Mouse (Mus musculus) brain, embryonic 18.5 days (tissue): ENCODE measurements around the gene Zbtb43.

Experiments
- DNase-seq: peaks from one replicate; pipeline ENCODE4 v3.0.0-alpha.2; 2012; ENCODE audit warnings: low read depth, low spot score

The Zbtb43 gene

GRCm38 (mm10) chr2:33430081-33430770, 38.1 kb downstream of the Zbtb43 start:
- no peak for DNase-seq

- DNase-seq, result no peak
Measured at GRCm38 (mm10) chr2:33429339-33429738, 39.0 kb downstream of the Zbtb43 start.

- DNase-seq, result no peak
Measured at GRCm38 (mm10) chr2:33426640-33427398, 41.5 kb downstream of the Zbtb43 start.

GRCm38 (mm10) chr2:33417454-33417853, 50.9 kb downstream of the Zbtb43 start:
- no peak for DNase-seq

GRCm38 (mm10) chr2:33414019-33414418, 54.3 kb downstream of the Zbtb43 start:
- DNase-seq, result no peak

- no peak for DNase-seq
Measured at GRCm38 (mm10) chr2:33412111-33412510, 56.2 kb downstream of the Zbtb43 start.

- no peak for DNase-seq
Measured at GRCm38 (mm10) chr2:33403511-33404003, 64.8 kb downstream of the Zbtb43 start.

GRCm38 (mm10) chr2:33402638-33403037, 65.7 kb downstream of the Zbtb43 start:
- no peak for DNase-seq

GRCm38 (mm10) chr2:33402236-33402635, 66.1 kb downstream of the Zbtb43 start:
- DNase-seq, result peak; percentile 24

- DNase-seq, result no peak
Measured at GRCm38 (mm10) chr2:33401217-33401616, 67.1 kb downstream of the Zbtb43 start.

- DNase-seq, result no peak
Measured at GRCm38 (mm10) chr2:33400541-33400940, 67.8 kb downstream of the Zbtb43 start.
